Mouse (Mus musculus) adrenal gland, postnatal 14 days (tissue): ENCODE data around the gene Osbpl10. TPM values are rescaled to one million over a fixed set of nuclear protein-coding genes. Genes with fewer than 3 reads are reported as not detected.
A peak's percentile ranks its signal among the peaks of the same experiment; 100 is the strongest.

ENCODE experiments used
- DNase-seq: peaks from one replicate; pipeline ENCODE4 v3.0.0; 2021; ENCODE audit warnings: mixed read lengths
- total RNA-seq: library from RNA; stranded (reverse); gene quantifications from 2 replicates; pipeline ENCODE4 v1.2.3, GENCODE M21; 2021

Osbpl10 gene
- total RNA-seq, 1 experiment from 2014 or later, result 6.8 TPM

GRCm38 (mm10) chr9:115163031-115163430 lies 184.7 kb downstream of the Osbpl10 start:
- peak; percentile 88 for DNase-seq

- no peak for DNase-seq
Measured at GRCm38 (mm10) chr9:115163693-115164092, 185.3 kb downstream of the Osbpl10 start.

DNA sequence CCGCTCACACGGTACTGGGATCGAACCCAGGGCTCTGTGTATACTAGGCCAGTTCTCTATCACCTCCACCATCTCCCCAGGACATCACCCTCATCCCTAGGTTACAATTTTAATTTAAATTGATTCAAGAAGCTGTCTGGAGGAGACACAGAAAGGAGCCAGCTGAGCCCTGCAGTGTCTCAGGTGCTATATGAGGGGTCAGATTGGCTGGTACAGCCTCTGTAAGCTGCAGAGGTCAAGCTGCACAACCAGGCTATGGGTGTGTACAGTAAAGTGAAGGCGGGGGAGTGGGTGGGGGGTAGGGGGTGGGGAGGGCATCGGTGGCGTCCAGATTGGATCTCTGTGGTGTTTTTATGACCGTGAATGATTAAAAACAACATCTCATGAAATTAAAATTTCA lies 186.0 kb downstream of the Osbpl10 start:
- no peak for DNase-seq

DNA sequence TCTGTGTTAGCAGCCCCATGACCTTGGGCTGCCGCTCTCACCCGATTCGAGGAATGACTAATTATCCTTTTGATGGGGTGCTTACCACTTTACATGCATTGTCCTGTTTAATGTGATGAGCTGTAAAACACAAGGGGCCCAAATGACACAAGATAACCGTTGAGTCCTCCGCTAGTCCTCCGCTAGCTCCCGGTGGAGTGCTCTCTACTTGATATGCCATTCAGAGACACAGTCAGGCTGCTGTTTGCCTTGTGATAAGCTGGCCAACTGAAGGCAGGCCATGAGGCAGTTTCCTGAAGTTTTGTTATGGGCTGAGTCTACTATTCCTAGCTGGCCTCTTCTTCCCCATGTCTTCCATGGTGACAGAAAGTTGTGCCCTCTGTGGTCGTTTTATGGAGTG lies 187.6 kb downstream of the Osbpl10 start:
- DNase-seq, result no peak

DNA sequence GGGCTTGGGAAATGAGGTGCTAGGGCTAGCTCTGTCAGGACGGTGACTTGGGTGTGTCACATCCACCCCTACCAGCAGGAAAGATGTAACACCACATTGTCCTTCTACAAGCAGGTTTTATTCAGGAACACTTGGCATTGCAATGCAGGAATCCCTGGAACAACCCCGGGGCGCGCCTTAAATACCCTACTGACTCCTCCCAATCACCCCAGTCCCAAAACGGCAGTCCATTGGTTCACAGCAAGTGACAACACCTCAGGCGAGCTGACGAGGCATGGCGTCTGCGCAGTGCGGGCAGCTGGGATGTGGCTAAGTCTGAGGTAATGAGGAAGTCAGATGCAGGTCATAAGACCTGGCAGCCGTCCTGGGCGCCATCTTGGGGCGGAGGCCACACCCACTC lies 191.2 kb downstream of the Osbpl10 start:
- DNase-seq, result no peak

DNA sequence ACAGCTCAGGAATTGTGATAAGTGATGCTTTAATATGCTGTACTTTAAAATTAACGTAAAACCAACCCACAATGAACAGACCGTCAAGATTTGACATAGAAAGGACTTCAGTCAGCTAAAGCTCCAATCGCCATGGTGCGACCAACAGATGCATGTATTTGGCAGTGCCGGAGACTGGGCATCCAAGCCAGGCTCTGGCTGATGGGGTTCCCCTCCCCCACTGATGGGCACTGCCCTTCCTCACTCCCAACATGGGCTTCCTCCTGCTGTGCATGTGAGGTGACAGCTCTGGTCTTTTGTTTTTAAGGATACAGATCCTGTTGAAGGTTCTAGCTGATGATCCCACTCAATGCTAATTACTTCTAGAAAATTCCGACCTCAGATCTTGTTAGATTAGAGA lies 193.7 kb downstream of the Osbpl10 start:
- DNase-seq, result no peak

DNA sequence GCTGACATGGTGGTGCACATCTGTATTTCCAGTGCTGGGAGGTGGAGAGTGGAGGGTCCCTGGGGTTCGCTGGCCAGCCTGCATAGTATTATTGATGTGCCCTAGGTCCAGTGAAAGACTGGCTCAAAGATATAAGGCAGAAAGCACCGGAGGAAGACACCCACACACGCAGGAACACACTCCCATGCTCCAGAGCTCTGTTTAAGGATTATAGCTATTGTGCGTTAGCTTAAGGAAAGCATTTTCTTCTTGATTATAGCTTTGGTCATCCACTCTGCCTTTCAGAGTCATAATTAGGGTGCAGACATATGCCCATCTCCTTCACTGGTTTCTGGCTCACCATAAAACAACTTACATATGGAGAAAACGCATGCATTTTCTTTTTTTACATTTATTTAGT lies 200.8 kb downstream of the Osbpl10 start:
- no peak for DNase-seq

DNA sequence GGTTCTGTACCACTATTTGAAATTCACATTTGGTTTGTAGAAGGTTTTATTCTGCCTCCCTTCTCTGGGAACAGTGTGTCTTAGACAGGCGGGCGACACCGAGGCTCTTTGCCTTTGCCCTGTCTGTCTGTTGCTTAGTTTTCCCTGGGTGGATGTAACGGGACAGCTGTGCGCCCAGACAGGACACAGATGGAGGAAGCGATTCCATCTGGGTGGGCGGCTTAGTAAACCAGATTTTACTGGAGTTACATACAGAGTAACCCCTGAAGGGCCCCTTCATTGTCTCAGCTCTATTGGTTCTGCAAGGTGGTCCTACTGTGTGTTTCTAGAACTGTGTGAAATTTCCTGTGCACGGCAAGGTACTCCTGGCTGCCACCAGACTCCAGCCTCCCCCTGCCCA lies 201.6 kb downstream of the Osbpl10 start:
- DNase-seq, result no peak

- DNase-seq, result no peak
Measured at GRCm38 (mm10) chr9:115186402-115186801, 208.0 kb downstream of the Osbpl10 start.

GRCm38 (mm10) chr9:115190376-115190942 lies 212.1 kb downstream of the Osbpl10 start:
- DNase-seq, result no peak

DNA sequence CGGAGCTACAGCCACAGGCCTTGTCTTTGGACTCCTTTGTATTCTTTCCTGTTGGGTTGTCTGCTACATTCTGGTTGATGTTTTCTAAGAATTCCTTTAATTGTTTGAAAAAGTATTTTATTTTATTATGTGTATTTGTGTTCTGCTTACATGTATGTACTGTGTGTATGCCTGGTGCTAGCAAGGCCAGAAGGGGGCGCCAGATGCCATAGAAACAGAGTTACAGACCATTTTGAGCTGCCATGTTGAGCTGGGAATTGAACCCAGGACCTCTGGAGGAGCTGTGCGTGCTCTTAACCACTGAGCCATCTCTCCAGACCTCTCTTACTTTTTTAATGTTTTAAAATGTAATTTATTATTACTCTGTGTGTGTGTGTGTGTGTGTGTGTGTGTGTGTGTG lies 214.5 kb downstream of the Osbpl10 start:
- no peak for DNase-seq

- DNase-seq, result peak; percentile 44
Measured at GRCm38 (mm10) chr9:115197082-115197481, 218.7 kb downstream of the Osbpl10 start.

DNA sequence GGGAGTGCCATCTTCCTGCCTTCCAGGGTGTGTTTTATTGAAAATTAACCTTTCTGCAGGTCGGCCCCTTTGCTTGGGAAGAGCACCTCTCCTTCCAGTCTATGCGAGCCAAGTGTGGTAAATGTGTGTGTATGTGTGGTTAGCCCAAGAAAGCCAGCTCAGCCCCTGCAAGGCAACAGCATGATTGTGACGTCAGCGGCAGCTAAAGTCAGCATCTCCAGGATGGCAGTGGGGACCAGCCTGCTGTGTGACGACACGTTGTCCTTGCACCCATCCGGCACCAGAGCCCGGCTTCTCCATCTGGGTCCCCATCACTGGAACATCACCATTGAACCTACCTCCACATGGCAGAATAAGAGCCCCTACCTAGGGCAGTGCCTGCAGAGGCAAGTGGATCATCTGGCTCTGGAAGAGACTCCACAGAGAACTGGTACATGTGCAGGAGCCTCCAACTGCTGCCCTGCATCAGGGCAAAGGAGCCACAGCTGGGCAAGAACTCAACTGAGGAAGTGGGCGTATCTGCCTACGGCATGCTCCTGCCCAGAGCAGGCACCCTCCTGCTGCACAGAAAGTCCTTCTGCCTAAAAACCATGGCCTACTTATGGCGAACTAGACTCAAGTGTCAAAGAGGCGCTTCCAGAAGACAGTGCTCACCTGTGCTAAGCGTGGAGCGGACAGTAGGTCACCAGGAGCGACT lies 221.9 kb downstream of the Osbpl10 start:
- no peak for DNase-seq

DNA sequence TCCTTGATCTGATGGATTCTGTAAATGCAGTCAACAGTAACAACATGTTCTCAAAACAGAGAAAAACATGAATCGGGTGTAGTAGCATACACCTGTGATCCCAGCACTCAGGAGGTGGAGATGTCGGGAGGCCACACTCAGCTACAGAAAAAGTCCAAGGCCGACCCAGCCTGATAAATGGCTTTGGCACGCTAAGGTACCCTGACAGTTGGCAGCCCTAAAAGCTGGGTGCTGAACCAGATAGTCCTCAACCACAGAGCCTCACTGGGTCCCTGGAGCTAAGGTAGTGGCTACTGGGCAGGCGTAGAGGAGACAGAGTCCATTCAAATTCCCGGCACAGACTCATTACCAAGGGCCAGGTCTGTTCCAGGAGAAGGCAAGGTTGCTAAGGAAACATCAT lies 222.9 kb downstream of the Osbpl10 start:
- no peak for DNase-seq

DNA sequence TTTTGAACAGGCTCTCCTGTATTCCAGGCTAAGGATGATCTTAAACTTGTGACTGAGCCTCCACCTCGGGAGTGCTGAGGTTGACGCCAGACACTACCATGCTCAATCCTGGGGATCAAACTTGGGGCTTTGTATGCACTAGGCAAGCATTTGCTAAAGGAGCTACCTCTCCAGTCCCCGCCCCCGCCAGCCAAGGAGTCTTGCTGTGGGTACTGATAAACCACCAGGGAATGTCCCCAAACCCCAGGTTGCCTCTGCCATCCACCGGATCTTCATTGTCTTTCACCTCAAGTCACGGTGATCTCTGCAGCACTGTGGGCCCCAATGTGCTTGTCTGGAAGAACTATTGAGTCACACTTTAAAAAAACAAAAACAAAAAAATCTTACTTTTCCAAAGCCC lies 224.8 kb downstream of the Osbpl10 start:
- no peak for DNase-seq

- peak; percentile 19 for DNase-seq
Measured at GRCm38 (mm10) chr9:115205491-115205890, 227.1 kb downstream of the Osbpl10 start.

DNA sequence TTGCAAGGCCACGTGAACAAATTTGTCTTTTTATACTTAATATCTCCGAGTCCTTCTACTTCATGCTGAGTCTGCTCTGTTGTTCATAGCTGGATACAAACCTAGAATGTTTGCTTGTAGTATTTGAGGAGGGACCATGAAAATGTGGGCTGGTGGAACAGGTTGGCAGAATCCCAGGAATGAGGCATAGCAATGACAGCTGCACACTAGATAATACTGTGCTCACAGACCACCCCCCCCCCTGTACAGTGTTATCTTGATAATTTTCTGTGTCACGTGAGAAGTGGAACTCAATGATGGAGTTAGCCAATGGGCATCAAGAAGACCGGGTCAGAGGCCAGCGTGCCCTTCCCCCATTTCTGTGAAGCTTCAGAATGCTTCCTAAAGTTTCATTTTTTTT lies 227.8 kb downstream of the Osbpl10 start:
- no peak for DNase-seq

DNA sequence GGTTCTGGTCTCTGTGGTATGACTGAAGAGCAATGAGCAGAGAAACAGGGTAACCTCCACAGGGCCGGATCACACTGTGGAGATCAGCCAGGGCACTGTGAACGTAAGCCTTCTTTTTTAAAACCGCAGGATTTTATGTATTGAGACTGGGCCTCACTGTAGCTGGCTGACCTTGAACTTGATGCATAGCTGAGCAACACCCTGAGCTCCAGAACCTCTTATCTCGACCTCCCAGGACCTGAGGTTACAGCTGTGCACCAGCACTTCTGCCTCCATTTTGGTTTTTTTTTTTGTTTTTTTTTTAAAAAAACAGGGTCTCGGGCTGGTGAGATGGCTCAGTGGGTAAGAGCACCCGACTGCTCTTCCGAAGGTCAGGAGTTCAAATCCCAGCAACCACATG lies 231.4 kb downstream of the Osbpl10 start:
- no peak for DNase-seq

GRCm38 (mm10) chr9:115210535-115210934 lies 232.2 kb downstream of the Osbpl10 start:
- no peak for DNase-seq

DNA sequence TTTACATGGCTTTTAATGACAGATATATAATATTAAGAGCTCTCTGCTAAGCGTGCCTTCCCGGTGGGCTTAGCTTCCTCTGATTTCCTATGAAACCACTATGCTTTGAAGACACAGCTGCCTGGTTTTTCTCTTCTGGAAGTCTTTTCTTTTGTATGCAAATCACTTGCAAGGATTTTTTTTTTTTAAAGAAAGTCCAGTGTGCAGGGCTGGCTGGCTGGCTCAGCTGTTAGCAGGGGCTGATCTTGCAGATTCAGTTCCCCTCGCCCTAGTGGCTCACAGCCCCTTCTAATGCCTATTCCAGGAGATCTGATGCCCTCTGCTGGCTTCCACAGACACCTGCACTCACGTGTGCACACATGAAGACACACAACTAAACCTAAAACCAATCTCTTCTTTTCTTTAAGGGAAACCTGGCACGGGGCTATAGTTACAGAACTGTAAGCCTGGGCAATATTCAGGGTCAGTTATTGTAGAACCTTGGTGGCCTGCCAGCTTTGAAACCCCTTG lies 235.4 kb downstream of the Osbpl10 start:
- DNase-seq, result no peak

DNA sequence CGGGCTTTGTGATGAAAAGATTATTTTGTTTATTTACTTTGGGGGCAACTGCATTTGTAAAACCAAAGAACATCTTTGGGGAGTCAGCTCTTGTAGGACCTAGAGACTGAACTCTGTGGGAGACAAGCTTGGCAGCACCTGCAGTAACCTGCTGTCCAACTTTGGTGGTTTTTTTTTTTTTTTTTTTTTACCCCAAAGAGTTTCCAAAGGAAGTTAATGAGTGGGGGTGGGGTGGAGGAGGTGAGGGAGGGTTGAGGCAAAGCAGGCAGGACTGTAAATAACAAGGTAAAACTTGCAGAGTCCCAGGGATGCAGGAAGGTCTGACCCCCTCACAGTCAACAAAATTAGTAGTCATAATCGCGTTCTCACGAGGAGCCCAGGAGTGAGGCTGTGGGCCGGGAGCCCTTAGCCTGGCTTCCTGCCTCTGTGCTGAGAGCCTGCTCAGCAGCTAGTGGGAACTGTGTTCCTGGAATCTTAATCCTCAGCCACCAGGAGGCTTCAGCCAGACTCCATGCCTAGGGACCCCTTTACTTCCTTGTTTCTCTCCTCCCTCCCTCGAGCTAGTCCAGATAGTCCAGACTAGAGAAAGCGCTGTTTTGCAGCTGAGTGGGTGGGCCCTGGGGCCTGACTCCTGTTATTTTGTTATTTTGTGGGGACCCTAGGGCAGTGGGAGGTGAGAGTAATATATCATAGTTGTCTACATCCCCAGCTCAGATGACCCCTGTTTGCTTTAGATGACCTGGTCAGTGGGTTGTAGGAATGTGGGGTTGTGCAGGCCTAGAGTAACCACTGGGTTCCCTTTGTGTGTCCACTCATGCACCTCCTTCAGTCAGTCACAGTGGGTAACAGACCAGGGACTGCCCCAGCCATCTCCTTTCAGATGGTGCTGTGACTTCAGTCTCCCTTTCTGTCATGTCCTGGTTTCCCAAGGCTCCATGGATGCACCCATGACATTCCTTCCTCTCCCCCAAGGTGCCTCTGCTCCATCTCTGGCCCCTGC lies 236.5 kb downstream of the Osbpl10 start:
- no peak for DNase-seq

DNA sequence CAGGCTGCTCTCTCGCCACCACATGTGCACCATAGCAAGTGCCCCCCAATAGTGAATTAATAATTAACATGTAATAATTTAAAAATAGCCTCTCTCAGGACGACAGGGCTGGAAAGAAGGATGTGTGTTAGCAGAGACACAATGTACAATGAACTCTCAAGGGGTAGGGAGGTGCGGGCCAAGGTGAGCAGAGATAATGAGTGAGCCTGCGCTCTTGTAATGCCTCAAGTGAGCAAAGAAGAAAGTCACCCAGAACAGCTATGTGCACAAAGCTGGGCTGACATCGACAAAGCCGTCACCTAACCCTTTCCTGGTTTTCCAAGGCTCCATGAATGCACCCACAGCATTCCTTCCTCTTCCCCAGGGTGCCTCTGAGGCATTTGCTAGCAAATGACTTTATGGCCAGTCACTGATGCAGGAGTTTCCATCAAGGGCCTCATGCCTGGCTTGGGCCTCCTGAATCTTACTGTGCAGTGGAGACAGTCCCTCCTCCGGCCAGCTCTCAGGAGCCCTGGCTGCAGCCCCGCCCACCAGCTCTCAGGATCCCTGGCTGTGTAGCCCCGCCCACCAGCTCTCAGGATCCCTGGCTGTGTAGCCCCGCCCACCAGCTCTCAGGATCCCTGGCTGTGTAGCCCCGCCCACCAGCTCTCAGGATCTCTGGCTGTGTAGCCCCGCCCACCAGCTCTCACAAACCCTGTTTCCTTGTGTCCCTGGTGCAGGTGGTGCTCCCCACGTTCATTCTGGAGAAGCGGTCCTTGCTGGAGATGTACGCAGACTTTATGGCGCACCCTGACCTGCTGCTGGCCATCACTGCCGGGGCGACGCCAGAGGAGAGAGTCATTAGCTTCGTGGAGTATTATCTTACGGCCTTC lies 237.7 kb downstream of the Osbpl10 start:
- DNase-seq, result peak; percentile 31
